Mouse (Mus musculus) kidney, embryonic 16.5 days (tissue): ENCODE results near the gene Pdgfra. TPM values are rescaled to one million over a fixed set of nuclear protein-coding genes. Genes with fewer than 3 reads are reported as not detected.

Experiments used
- ATAC-seq: fragments of 200-750 bp; cut with Nextera tagmentation; 2 replicates; pipeline ENCODE4 v1.8.0; 2017; ENCODE audit warnings: moderate TSS enrichment; ENCODE audit not compliant: low FRiP score, low TSS enrichment
- H3K27ac ChIP-seq: fragments of 300-500 bp; sonication (generic); 2 replicates; pipeline ENCODE4 v1.5.1; 2014; ENCODE audit warnings: low read length
- H3K27me3 ChIP-seq: fragments of 300-500 bp; sonication (generic); 2 replicates; pipeline ENCODE4 v1.6.1; 2014; ENCODE audit warnings: low read length, control low read depth, mixed read lengths; ENCODE audit not compliant: insufficient read depth
- H3K36me3 ChIP-seq: fragments of 300-500 bp; sonication (generic); 2 replicates; pipeline ENCODE4 v1.6.1; 2014; ENCODE audit warnings: low read length, control low read depth, mixed read lengths; ENCODE audit not compliant: insufficient read depth
- H3K4me1 ChIP-seq: fragments of 300-500 bp; sonication (generic); 2 replicates; pipeline ENCODE4 v1.6.1; 2014; ENCODE audit warnings: low read length, control low read depth, mixed read lengths; ENCODE audit not compliant: insufficient read depth
- H3K4me2 ChIP-seq: fragments of 300-500 bp; sonication (generic); replicated peaks from 2 replicates; pipeline ENCODE4 v1.6.1; 2014; ENCODE audit warnings: low read depth, low read length
- H3K4me3 ChIP-seq: fragments of 300-500 bp; sonication (generic); 2 replicates; pipeline ENCODE4 v1.5.1; 2014; ENCODE audit warnings: mild to moderate bottlenecking, low read length
- H3K9ac ChIP-seq: fragments of 300-500 bp; sonication (generic); replicated peaks from 2 replicates; pipeline ENCODE4 v1.6.1; 2014; ENCODE audit warnings: low read length
- H3K9me3 ChIP-seq: fragments of 300-500 bp; sonication (generic); 2 replicates; pipeline ENCODE4 v1.6.1; 2016; ENCODE audit warnings: low read length, control low read depth
- WGBS: fragments of 180-500 bp; shearing (Covaris S2); extraction: QIAGEN DNeasy Blood & Tissue Kit; methylation state at CpG from one replicate; pipeline ENCODE4 v1.1.7; 2014; 5-methylcytosine and 5-hydroxymethylcytosine counted together
- microRNA-seq: library from miRNA; unstranded; fragments of <30 nt; microRNA quantifications from one replicate; pipeline ENCODE4, GENCODE M21; 2016
- polyA plus RNA-seq: library from polyadenylated mRNA; unstranded; fragments of >200 nt; fragmentation: Nextera tagmentation; extraction: Ambion mirVana; gene quantifications from 2 replicates; pipeline ENCODE4 v1.2.1, GENCODE M21; 2015

The Pdgfra gene
- polyA plus RNA-seq, 1 experiment from 2014 or later: 47.1 TPM

GRCm38 (mm10) chr5:75222491-75223265 lies 70.6 kb downstream of the Pdgfra start:
- Histone ChIP-seq H3K36me3 (no peaks in the 10 kb centered on the region), H3K27ac (no peak overlapping the region), H3K27me3 (no peaks in the 10 kb centered on the region), H3K4me3 (no peak overlapping the region), H3K4me2 (no peak overlapping the region), H3K9me3 (no peaks in the 10 kb centered on the region), H3K4me1 (no peaks in the 10 kb centered on the region), H3K9ac (no peak overlapping the region)
- ATAC-seq: no peak
- 75% methylated on average over 10 of the region's 10 CpGs for WGBS

DNA sequence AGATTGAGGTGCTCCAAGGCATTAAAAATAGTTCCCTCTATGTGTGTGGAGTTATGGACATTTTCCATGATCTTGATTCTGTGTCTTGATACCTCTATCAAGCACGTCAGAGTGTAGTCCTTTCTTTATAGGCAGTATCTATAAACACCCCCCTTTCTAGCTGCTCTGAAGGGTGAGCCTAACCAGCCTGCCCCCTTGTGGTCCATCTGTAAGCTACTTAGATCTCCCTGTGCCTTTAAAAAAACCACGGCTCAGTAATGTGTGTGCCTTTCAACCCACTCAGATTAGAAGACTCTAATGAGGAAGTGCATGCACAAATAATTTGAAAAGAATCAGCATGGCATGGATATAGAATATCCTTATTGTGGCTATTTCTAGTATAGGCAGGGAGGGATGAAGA lies 86.3 kb downstream of the Pdgfra start:
- no peak overlapping the region for H3K9ac ChIP-seq
- H3K4me1 ChIP-seq: no peaks in the 10 kb centered on the region
- H3K36me3 ChIP-seq: no peaks in the 10 kb centered on the region
- H3K27me3 ChIP-seq: no peaks in the 10 kb centered on the region
- H3K4me2 ChIP-seq: no peak overlapping the region
- H3K9me3 ChIP-seq: no peaks in the 10 kb centered on the region
- no peak overlapping the region for H3K4me3 ChIP-seq
- no peak for ATAC-seq
- 40% methylated on average over 2 of the region's 2 CpGs for WGBS
- H3K27ac ChIP-seq: no peak overlapping the region

DNA sequence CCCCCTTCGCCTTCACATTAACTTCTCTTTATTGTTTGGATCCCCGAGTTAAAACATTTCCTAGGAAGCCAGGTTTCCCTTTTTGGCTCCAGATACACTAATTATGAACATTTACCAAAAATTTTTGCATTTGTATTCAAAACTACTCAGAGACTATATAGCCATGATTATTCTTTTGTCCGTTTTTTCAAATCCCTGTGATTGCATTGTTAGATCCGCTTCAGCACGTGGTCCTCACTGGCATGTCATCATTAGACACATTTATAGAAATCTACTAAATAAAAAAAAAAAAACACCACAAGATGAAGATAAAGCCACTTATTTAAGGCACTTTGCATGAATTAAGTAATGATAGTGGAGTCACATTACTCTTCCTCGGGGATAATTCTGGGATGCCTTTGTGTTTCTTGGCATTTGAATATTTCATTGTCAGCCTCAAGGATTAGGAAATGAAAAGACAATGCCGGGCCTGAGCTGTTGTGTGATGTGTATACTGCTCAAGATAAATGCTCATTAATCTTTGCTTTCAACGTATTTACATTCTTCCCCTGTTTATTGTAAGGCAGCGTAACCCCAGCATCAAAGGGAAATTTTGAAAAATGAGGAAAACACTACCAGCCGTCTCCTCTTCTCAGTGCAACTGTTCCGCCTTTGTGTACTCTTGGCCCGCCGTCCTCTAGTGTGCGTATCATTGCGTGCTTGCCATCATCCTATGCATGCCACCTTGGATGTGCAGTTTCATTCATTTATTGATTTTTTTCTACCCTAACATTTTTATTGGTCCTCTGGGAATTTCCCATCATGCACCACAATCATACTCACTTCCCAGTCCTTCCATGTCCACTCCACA lies 87.1 kb downstream of the Pdgfra start:
- H3K27ac ChIP-seq: no peak overlapping the region
- WGBS: 83% methylated on average over 15 of the region's 15 CpGs

DNA sequence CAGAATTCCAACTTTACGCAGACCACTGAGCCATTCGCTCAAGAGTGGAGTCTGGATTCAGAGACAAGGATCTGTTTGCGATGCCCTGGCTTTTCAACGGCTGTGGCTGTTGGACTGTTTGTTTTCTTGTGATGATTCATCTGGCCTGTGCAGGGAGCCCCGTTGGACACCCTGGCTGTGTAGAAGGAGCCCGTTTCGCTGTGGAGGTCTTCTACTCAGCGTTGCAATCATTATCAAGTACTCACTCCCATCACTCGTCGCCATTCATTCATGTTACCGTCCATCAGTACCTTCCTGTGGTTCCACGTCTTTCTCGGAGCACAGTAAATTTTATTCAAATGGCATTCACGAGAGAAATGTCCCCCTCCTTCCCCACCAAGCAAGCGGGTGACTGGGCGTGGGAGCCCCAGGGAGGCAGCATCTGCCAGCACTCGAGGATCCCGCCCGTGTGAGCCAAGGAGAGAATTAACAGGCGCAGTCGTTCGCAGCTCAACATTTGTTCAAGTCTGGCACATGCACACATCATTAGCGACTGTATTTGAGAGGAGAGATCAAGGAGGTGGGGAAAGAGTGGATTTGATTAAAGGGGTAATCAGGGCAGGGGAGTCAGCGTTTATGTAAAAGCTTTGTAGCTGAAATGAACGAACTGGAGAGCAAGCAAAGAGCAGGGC lies 95.1 kb downstream of the Pdgfra start:
- no peak overlapping the region for H3K9ac ChIP-seq
- H3K27ac ChIP-seq: no peak overlapping the region
- H3K27me3 ChIP-seq: peaks cover 4% of the 10 kb centered on the region; the same call in 1 of the 2 replicates
- H3K4me1 ChIP-seq: no peaks in the 10 kb centered on the region
- no peaks in the 10 kb centered on the region for H3K36me3 ChIP-seq
- H3K4me3 ChIP-seq: no peak overlapping the region
- H3K9me3 ChIP-seq: no peaks in the 10 kb centered on the region
- H3K4me2 ChIP-seq: no peak overlapping the region
- ATAC-seq: no peak
- WGBS: 44% methylated on average over 25 of the region's 25 CpGs

More for the DNA sequence above, 87.1 kb downstream of the Pdgfra start:
- no peaks in the 10 kb centered on the region for H3K4me1 ChIP-seq
- no peak for ATAC-seq
- H3K9me3 ChIP-seq: no peaks in the 10 kb centered on the region
- H3K4me2 ChIP-seq: no peak overlapping the region
- H3K27me3 ChIP-seq: no peaks in the 10 kb centered on the region
- H3K4me3 ChIP-seq: no peak overlapping the region
- no peak overlapping the region for H3K9ac ChIP-seq
- H3K36me3 ChIP-seq: no peaks in the 10 kb centered on the region

Small RNA genes within 50 kb of the gene (microRNA-seq; reads per million reads assigned to microRNA genes)
- gene Mir7025: 1.3 reads per million

Other genes with a start within 250 kb of the Pdgfra start
- gene Chic2, start 107.5 kb upstream of the Pdgfra start, polyA plus RNA-seq: 20.9 and 23.9 TPM in 2 replicates
- gene Gsx2, start 76.7 kb upstream of the Pdgfra start, polyA plus RNA-seq: not detected in 2 replicates